Mouse (Mus musculus): Measurements from ENCODE around the gene Nfkb1.

Nfkb1 gene

DNA sequence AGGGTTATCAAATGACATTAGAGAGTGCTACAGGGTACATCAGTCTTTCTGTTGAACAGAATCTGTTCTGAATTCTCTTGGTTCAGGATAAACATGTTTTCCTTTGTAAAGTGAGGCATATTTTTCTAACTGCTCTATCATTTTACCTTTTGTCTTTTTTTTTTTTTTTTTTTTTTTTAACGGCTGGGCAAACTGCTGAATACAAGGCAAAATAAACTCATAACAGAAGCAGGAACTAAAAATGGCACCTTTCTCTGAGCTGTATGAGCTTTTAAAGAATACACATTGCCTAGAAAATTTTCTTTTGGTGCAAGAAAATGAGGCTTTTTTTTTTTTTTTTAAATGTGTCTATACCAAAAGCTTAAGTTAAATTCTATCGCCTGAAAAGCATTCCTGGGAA lies 105.3 kb downstream of the Nfkb1 start:
- no peak for DNase-seq (ENCODE audit: low spot score in 2 of 2)

DNA sequence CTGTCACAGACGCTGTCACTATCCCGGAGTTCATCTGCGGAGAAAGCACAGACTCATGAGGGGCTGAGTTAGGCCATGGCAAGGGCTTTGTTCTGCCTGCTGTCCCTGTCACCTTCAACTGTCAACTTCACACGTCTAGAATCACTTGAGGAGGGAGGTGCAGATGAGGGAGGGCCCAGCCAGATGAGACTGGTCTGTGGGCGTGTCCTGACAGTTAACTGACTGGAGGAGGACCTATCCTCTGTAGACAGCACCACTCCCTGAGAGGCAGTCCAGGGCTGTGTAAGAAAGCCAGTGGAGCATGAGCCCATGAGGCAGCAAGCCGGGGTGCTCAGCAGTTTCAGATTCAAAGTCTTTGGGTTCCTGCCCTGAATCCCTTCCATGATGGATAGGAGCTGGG lies 105.9 kb downstream of the Nfkb1 start:
- DNase-seq (ENCODE audit: low spot score in 2 of 2): no peak

DNA sequence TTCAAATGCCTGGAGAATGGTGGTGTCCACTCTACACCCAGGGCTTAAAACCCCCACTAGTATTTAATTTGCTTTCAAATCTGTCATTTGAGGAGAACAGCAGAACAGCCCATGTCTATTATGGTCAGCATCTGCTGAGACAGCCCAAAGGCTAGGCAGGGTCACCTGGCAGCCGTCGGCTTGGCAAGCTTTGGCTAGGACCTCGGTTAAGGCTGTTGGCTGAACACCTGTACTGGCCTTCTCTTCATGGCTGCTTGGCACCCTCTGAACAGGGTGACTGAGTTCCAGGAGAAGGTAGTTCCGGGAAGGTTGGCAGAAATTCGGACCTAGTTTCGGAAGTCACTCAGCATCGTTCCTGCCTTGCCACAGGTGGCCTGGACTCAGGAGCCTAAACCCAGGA lies 109.1 kb downstream of the Nfkb1 start:
- DNase-seq (ENCODE audit: low spot score in 2 of 2): no peak

GRCm38 (mm10) chr3:135581606-135582117 lies 109.7 kb downstream of the Nfkb1 start:
- no peak for DNase-seq (ENCODE audit: low spot score in 2 of 2)

GRCm38 (mm10) chr3:135580439-135581275 lies 110.7 kb downstream of the Nfkb1 start:
- DNase-seq (ENCODE audit: low spot score in 2 of 2): no peak

GRCm38 (mm10) chr3:135579179-135579578 lies 112.2 kb downstream of the Nfkb1 start:
- no peak for DNase-seq (ENCODE audit: low spot score in 2 of 2)

- DNase-seq (ENCODE audit: low spot score in 2 of 2): no peak
Observed at GRCm38 (mm10) chr3:135578588-135579140, 112.7 kb downstream of the Nfkb1 start.

GRCm38 (mm10) chr3:135575126-135575525 lies 116.2 kb downstream of the Nfkb1 start:
- DNase-seq (ENCODE audit: low spot score in 2 of 2): no peak

GRCm38 (mm10) chr3:135573051-135573450 lies 118.3 kb downstream of the Nfkb1 start:
- no peak for DNase-seq (ENCODE audit: low spot score in 2 of 2)

DNA sequence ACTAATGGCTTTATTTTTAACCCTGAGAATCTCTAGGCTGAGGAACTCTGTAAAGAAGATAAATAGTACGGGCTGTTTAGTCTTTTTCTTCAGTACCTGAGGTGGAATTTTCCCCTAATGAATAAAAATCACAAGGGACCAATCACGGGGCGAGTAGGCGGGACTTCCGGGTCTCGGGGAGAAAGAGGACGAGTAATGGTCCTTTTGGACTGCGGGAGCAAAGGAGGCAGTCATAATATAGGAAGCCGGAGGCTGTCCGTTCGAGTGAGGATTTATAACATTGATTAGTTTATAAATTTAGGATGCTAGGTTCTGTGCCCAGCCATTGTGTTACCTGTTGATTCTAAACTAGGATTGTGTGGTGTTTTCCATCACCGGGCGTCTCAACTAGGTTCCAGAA lies 119.8 kb downstream of the Nfkb1 start:
- DNase-seq (ENCODE audit: low spot score in 2 of 2): no peak

DNA sequence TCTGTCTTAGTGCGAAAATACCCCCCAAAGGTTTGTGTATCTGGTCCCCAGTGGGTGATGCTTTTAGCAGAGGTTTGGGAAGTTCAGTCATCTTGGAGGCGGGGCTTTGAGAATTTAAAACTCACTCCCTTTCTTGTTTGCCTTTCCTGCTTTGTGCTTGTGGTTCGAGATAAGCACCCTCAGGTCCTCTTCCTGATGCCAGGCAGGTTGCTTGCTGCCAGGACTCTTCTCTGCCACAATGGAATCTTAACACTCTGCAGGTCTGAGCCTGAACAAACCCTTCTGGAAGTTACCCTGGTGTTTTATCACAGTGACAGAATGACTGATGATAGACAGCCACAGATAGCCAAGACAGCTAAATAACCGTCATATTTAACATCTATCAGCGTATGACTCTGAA lies 122.7 kb downstream of the Nfkb1 start:
- no peak for DNase-seq (ENCODE audit: low spot score in 2 of 2)

DNA sequence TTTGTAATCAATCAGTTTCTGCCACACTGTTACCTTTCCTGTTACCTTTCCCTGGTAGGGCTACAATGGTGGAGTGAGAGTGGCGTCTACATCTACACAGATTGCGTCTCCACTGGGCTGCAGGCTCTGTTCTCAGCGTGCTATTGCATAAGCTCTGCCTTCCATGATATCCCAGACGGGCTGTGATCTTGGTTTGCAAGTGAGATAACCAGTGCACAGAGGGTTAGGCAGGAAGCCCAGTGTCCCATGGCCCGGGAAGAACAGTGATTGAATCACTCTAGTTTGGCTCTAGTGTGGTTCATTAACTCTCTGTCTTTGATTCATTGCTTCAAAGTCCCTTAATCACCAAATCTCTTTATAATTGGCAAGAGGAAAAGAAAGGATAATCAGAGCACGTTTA lies 123.5 kb downstream of the Nfkb1 start:
- no peak for DNase-seq (ENCODE audit: low spot score in 2 of 2)

- no peak for DNase-seq (ENCODE audit: low spot score in 2 of 2)
Observed at GRCm38 (mm10) chr3:135565306-135565705, 126.0 kb downstream of the Nfkb1 start.

- DNase-seq (ENCODE audit: low spot score in 2 of 2): no peak
Observed at GRCm38 (mm10) chr3:135564706-135565105, 126.6 kb downstream of the Nfkb1 start.

- no peak for DNase-seq (ENCODE audit: low spot score in 2 of 2)
Observed at GRCm38 (mm10) chr3:135563163-135563689, 128.1 kb downstream of the Nfkb1 start.

GRCm38 (mm10) chr3:135562036-135562435 lies 129.3 kb downstream of the Nfkb1 start:
- no peak for DNase-seq (ENCODE audit: low spot score in 2 of 2)

- DNase-seq (ENCODE audit: low spot score in 2 of 2): peak in 1 of 2 experiments; percentile 22
Observed at GRCm38 (mm10) chr3:135556851-135557662, 134.3 kb downstream of the Nfkb1 start.

GRCm38 (mm10) chr3:135556052-135556587 lies 135.2 kb downstream of the Nfkb1 start:
- no peak for DNase-seq (ENCODE audit: low spot score in 2 of 2)

GRCm38 (mm10) chr3:135555192-135555591 lies 136.2 kb downstream of the Nfkb1 start:
- no peak for DNase-seq (ENCODE audit: low spot score in 2 of 2)

DNA sequence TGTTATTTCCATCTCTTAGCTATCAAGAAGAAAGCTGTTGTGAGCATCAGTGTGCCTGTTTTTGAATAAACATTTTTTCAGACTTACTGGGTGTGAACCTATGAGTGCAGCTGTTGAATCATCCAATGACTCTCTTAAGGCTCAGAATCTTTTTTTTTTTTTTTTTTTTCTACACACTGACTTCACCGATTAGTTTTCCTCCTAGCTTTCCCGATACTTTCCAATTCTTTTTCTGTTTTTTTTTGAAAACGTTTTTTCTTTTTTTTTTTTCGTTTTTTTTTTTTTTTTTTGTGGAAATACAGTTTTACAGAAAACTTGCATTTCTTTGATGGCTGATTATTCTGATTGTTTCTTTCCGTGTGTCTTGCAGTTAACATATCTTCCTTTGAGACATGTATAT lies 138.5 kb downstream of the Nfkb1 start:
- DNase-seq (ENCODE audit: low spot score in 2 of 2): no peak

- DNase-seq (ENCODE audit: low spot score in 2 of 2): no peak
Observed at GRCm38 (mm10) chr3:135547298-135547697, 144.0 kb downstream of the Nfkb1 start.
